Mouse (Mus musculus) left cerebral cortex, adult 11 months (tissue): ENCODE data around the gene Pgk1.
A peak's percentile ranks its signal among the peaks of the same experiment; 100 is the strongest.

Experiments used
- DNase-seq: peaks from one replicate; pipeline ENCODE4 v3.0.0; 2022; ENCODE audit warnings: low spot score

The Pgk1 gene

DNA sequence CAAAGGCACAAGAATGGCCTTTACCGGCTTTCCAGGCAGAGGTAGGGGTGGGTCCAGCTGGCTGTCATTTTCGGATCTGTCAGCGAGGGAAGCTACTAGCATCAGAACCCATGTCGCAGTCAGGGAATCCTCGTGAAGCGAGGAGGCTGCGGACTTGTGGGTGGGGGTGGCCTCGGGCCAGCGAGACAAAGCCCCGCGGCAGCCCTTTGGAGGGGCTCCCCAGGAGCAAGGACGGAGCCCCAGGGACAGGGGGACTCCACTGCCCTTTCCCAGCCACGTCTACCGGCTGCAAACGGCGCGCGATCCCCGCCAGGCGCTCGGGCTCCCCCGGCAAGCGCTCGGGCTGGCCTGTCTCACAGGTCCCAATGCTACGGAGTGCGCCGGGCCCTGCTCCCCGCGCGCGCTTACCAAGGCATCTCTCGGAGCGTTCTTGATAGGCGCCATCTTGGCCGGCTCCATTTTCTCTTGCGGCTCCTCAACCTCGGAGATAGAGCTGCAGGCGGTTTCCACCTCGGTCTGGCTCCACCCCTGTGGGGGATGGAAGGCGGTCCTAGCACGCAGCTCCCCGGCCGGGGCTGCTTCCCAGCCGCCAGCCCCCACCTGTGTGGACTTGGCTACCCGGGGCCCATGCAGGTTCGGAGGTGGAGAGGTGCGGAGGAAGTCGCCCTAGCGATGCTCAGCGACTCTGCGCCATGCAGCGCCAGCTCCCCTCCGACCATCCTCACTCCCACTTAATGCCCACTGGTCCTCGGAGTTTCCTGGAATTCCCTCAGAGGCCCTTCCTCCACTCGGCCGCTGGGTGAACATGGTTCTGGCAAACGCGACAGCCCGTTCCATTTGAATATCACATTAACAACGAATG is 32.5 kb downstream of the Pgk1 start:
- peak; percentile 50 for DNase-seq

DNA sequence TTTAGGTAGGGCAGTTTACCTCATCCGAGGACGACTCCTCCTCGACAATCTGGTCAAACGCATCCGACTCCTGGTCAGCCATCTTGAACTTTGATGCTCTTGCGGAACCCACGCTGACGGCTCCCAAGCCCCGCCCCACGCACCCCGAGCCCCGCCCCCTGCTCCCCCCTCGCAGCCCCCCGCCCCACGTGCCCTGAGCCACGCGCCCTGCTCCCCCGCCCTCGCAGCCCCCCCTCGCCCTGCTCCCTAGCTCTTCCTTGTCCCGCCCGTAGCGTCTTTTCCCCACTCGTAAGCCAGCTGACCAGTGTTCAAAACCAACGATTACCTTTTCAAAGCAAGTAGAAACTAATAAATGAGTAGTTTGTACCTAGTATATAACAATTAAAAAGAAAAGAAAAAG is 34.2 kb downstream of the Pgk1 start, which contains the start of gene Taf9b:
Gene Taf9b, minus strand, starts transcription at position 101 of the 400 bp plus-strand sequence.
- no peak for DNase-seq
